Mouse (Mus musculus) liver, adult 2 months (tissue): ENCODE results near the gene I0C0044D17Rik. TPM values are rescaled to one million over a fixed set of nuclear protein-coding genes. Genes with fewer than 3 reads are reported as not detected.

Experiments used
- DNase-seq: peaks from one replicate; pipeline ENCODE4 v3.0.0-alpha.2; 2011; ENCODE audit warnings: low read depth, low spot score; ENCODE audit errors: extremely low read depth
- H3K27ac ChIP-seq: fragments of 200-500 bp; replicated peaks from 2 replicates; pipeline ENCODE4 v1.5.1; 2012; ENCODE audit warnings: low read depth, mild to moderate bottlenecking, control low read depth, inconsistent platforms, low read length; ENCODE audit not compliant: insufficient read depth
- H3K27me3 ChIP-seq: fragments of 200-500 bp; 2 replicates; pipeline ENCODE4 v1.6.1; 2012; ENCODE audit warnings: mild to moderate bottlenecking, moderate library complexity, low read length, inconsistent platforms; ENCODE audit not compliant: control insufficient read depth, insufficient read depth
- H3K36me3 ChIP-seq: fragments of 200-500 bp; 2 replicates; pipeline ENCODE4 v1.6.1; 2012; ENCODE audit warnings: low read length, inconsistent platforms; ENCODE audit not compliant: control insufficient read depth, insufficient read depth
- H3K4me1 ChIP-seq: fragments of 200-500 bp; 2 replicates; pipeline ENCODE4 v1.6.1; 2011; ENCODE audit warnings: low read length; ENCODE audit not compliant: control insufficient read depth, insufficient read depth
- H3K4me3 ChIP-seq: fragments of 200-500 bp; 2 replicates; pipeline ENCODE4 v1.5.1; 2011; ENCODE audit warnings: low read depth, mild to moderate bottlenecking, control low read depth, low read length, moderate library complexity; ENCODE audit not compliant: insufficient read depth
- H3K79me2 ChIP-seq: fragments of 200-500 bp; 2 replicates; pipeline ENCODE4 v1.6.1; 2012; ENCODE audit warnings: inconsistent platforms, mild to moderate bottlenecking, low read length, moderate library complexity; ENCODE audit not compliant: control insufficient read depth, insufficient read depth
- H3K9ac ChIP-seq: fragments of 200-500 bp; 2 replicates; pipeline ENCODE4 v1.6.1; 2012; ENCODE audit warnings: low read depth, mild to moderate bottlenecking, control low read depth, inconsistent platforms, low read length
- CTCF ChIP-seq: fragments of 200-500 bp; IDR thresholded peaks from 2 replicates; pipeline ENCODE4 v1.5.1; 2011; ENCODE audit warnings: low read depth, low read length, control low read depth
- POLR2A ChIP-seq: fragments of 200-500 bp; IDR thresholded peaks from 2 replicates; pipeline ENCODE4 v1.6.1; 2011; ENCODE audit warnings: low read length, control low read depth; ENCODE audit not compliant: insufficient read depth; ENCODE audit errors: extremely low read depth
- WGBS: fragments of 180-500 bp; shearing (Covaris S2); methylation state at CpG from one replicate; pipeline ENCODE4 v1.1.7; 2018; 5-methylcytosine and 5-hydroxymethylcytosine counted together
- polyA plus RNA-seq: library from polyadenylated mRNA; depleted of rRNA; stranded (reverse); fragments of >200 nt; gene quantifications from 2 replicates; pipeline ENCODE4 v1.2.3, GENCODE M21; 2012
- total RNA-seq: library from RNA; depleted of rRNA; stranded (reverse); fragments of >200 nt; gene quantifications from 2 replicates; pipeline ENCODE4 v1.2.3, GENCODE M21; 2014

Gene I0C0044D17Rik
- total and polyA plus RNA-seq, 2 experiments = not detected

- Histone ChIP-seq H3K4me3 (no peak overlapping the region), H3K27me3 (no peaks in the 10 kb centered on the region), H3K9ac (no peak overlapping the region), H3K4me1 (no peaks in the 10 kb centered on the region), H3K36me3 (no peaks in the 10 kb centered on the region), H3K27ac (no peak overlapping the region), H3K79me2 (no peaks in the 10 kb centered on the region)
- TF ChIP-seq POLR2A = no peak
- TF ChIP-seq CTCF = no peak
- DNase-seq = no peak
- 87% methylated on average over 7 of the region's 7 CpGs for WGBS
Measured at GRCm38 (mm10) chr4:98804476-98805134, 19.0 kb downstream of the I0C0044D17Rik start.

- H3K4me1 ChIP-seq = no peaks in the 10 kb centered on the region
- no peak overlapping the region for H3K4me3 ChIP-seq
- TF ChIP-seq CTCF = no peak
- no peak for TF ChIP-seq POLR2A
- H3K27me3 ChIP-seq = no peaks in the 10 kb centered on the region
- no peaks in the 10 kb centered on the region for H3K36me3 ChIP-seq
- no peak for DNase-seq
- H3K27ac ChIP-seq = no peak overlapping the region
- no peak overlapping the region for H3K9ac ChIP-seq
- H3K79me2 ChIP-seq = no peaks in the 10 kb centered on the region
- 85% methylated on average over 11 of the region's 11 CpGs for WGBS
Measured at GRCm38 (mm10) chr4:98801775-98802174, 21.9 kb downstream of the I0C0044D17Rik start.

- Histone ChIP-seq H3K4me3 (no peak overlapping the region), H3K27me3 (no peaks in the 10 kb centered on the region), H3K4me1 (no peaks in the 10 kb centered on the region; the same call in 1 of the 2 replicates), H3K36me3 (no peaks in the 10 kb centered on the region), H3K9ac (no peak overlapping the region), H3K79me2 (no peaks in the 10 kb centered on the region), H3K27ac (no peak overlapping the region)
- DNase-seq = no peak
- 87% methylated on average over 8 of the region's 8 CpGs for WGBS
- TF ChIP-seq CTCF (no peak), POLR2A (no peak)
Measured at GRCm38 (mm10) chr4:98800824-98801223, 22.8 kb downstream of the I0C0044D17Rik start.

GRCm38 (mm10) chr4:98796591-98797341, 26.9 kb downstream of the I0C0044D17Rik start:
- 48% methylated on average over 11 of the region's 11 CpGs for WGBS
- Histone ChIP-seq H3K27ac (no peak overlapping the region), H3K36me3 (no peaks in the 10 kb centered on the region), H3K9ac (no peak overlapping the region), H3K27me3 (no peaks in the 10 kb centered on the region), H3K79me2 (no peaks in the 10 kb centered on the region), H3K4me3 (no peak overlapping the region), H3K4me1 (peaks cover 2% of the 10 kb centered on the region)
- no peak for TF ChIP-seq POLR2A
- no peak for TF ChIP-seq CTCF
- DNase-seq = peak; percentile 33

GRCm38 (mm10) chr4:98795241-98795640, 28.4 kb downstream of the I0C0044D17Rik start:
- peak; percentile 85 for DNase-seq
- 24% methylated on average over 2 of the region's 2 CpGs for WGBS
- no peaks in the 10 kb centered on the region for H3K27me3 ChIP-seq
- no peak overlapping the region for H3K9ac ChIP-seq
- peaks cover 2% of the 10 kb centered on the region for H3K4me1 ChIP-seq
- TF ChIP-seq CTCF = no peak
- TF ChIP-seq POLR2A = no peak
- no peak overlapping the region for H3K4me3 ChIP-seq
- no peak overlapping the region for H3K27ac ChIP-seq
- no peaks in the 10 kb centered on the region for H3K36me3 ChIP-seq
- no peaks in the 10 kb centered on the region for H3K79me2 ChIP-seq

- no peak for TF ChIP-seq POLR2A
- H3K36me3 ChIP-seq = no peaks in the 10 kb centered on the region
- no peak overlapping the region for H3K4me3 ChIP-seq
- no peaks in the 10 kb centered on the region for H3K79me2 ChIP-seq
- peaks cover 6% of the 10 kb centered on the region for H3K4me1 ChIP-seq
- no peak overlapping the region for H3K9ac ChIP-seq
- 95% methylated on average over 9 of the region's 9 CpGs for WGBS
- no peak for DNase-seq
- H3K27me3 ChIP-seq = no peaks in the 10 kb centered on the region
- no peak overlapping the region for H3K27ac ChIP-seq
Measured at GRCm38 (mm10) chr4:98793486-98793885, 30.2 kb downstream of the I0C0044D17Rik start.
